Mouse (Mus musculus) bone marrow macrophage, adult 2 months (primary cell): ENCODE data around the gene Rbm6. TPM values are rescaled to one million over a fixed set of nuclear protein-coding genes. Genes with fewer than 3 reads are reported as not detected.

Experiments used
- H3K27ac ChIP-seq: 2 replicates; pipeline ENCODE4 v1.5.1; 2012; ENCODE audit warnings: low read depth, low read length; ENCODE audit not compliant: insufficient read depth
- H3K4me1 ChIP-seq: 2 replicates; pipeline ENCODE4 v1.6.1; 2012; ENCODE audit warnings: low read length; ENCODE audit not compliant: control insufficient read depth, insufficient read depth
- H3K4me3 ChIP-seq: 2 replicates; pipeline ENCODE4 v1.5.1; 2012; ENCODE audit warnings: mild to moderate bottlenecking, low read length, moderate library complexity; ENCODE audit not compliant: insufficient read depth
- CTCF ChIP-seq: IDR thresholded peaks from 2 replicates; pipeline ENCODE4 v1.5.1; 2012; ENCODE audit warnings: low read depth, mild to moderate bottlenecking, low read length, moderate library complexity
- POLR2A ChIP-seq: IDR thresholded peaks from 2 replicates; pipeline ENCODE4 v1.6.1; 2012; ENCODE audit warnings: mild to moderate bottlenecking, low read depth, low read length, borderline replicate concordance
- polyA plus RNA-seq: library from polyadenylated mRNA; stranded (reverse); fragments of >200 nt; gene quantifications from 2 replicates; pipeline ENCODE4 v1.2.4, GENCODE M21; 2012; ENCODE audit not compliant: missing spikeins, insufficient read depth, insufficient read length

Gene Rbm6
- polyA plus RNA-seq, 1 experiment = 73.5 TPM

DNA sequence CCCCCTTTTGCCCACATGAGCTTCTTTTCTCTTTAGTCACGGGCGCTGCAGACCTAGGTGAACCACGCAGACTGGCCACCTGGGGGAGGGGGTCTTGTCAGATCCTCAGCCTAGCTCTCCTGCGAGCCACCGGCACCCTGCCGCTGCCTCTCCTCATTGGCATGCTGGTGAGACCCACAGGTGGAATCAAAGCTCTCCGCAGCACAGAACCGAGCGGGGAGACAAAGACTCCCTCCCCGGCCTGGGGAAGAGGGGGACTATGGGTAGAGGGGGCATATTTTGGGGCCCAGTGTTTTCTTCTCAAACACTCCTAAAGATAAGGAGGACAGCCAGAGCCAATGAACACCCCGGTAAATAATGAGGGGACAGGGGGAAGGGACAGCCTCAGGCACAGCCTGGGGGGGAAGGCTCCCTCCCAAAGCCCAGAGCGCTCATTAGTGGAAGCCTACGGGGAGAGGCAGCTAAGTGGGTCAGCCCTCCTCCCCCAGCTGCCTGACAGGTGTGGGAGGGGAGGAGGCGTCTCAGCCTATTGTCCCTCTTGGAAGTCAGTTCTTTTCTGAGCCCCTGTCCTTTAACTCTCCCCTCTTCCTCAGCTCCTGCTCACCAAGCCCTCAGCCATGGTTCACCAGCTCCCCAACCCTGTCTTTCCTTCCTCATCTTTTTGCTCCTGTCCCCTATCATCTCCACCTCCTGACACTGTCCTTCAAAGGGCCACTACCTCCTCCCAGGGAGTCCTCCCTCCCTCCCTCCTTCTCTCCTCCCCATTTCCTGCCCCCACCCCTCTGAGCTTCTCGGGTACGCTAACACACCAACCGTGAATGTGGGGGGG, 137.5 kb downstream of the Rbm6 start:
- Histone ChIP-seq H3K4me3 (no peak overlapping the region), H3K27ac (no peak overlapping the region)
- TF ChIP-seq POLR2A (no peak), CTCF (no peak)

DNA sequence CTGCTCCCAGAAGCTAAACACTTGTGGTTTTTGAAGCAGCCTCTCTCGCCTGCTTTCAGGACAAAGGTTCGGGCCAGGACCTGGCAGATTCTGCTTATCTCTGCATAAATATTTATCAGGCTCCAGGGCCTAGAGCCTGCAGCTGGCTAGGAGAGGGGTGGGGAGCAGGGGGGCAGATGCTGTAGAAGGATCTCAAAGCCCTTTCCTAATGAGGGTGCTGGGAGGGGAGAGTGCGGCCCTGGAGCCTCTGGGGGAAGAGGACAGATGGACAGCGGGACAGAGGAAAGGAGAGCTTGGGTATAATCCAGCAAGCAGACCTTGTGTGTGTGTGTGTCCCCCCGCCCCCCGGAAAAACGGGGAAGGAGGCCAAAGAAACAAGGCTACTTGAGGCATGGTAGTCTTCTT, 138.5 kb downstream of the Rbm6 start:
- TF ChIP-seq POLR2A (no peak), CTCF (no peak)
- H3K4me1 ChIP-seq = no peaks in the 10 kb centered on the region
- no peak overlapping the region for H3K27ac ChIP-seq
- no peak overlapping the region for H3K4me3 ChIP-seq

More for the DNA sequence above, 137.5 kb downstream of the Rbm6 start:
- H3K4me1 ChIP-seq = no peaks in the 10 kb centered on the region

DNA sequence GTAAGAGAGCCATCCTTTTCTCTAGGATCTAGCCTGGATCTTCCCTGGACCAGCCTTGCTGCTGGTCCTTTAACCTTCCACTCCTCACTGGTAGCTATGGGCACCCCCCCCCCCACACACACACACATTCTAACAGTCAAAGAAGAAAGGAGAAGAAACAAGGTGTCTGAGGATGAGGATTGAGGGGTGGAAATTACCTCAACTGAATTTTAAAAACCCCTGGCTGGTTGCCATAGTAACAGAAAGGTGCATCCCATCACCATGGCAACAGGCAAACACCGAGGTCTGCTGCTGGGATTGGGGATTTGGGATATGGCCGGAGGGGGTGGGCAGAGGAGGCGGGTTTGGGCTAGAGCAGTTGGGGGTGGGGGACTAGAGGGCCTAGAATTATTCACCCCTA, 143.3 kb downstream of the Rbm6 start:
- Histone ChIP-seq H3K27ac (no peak overlapping the region), H3K4me3 (no peak overlapping the region), H3K4me1 (peaks cover 17% of the 10 kb centered on the region)
- TF ChIP-seq CTCF (no peak), POLR2A (no peak)

DNA sequence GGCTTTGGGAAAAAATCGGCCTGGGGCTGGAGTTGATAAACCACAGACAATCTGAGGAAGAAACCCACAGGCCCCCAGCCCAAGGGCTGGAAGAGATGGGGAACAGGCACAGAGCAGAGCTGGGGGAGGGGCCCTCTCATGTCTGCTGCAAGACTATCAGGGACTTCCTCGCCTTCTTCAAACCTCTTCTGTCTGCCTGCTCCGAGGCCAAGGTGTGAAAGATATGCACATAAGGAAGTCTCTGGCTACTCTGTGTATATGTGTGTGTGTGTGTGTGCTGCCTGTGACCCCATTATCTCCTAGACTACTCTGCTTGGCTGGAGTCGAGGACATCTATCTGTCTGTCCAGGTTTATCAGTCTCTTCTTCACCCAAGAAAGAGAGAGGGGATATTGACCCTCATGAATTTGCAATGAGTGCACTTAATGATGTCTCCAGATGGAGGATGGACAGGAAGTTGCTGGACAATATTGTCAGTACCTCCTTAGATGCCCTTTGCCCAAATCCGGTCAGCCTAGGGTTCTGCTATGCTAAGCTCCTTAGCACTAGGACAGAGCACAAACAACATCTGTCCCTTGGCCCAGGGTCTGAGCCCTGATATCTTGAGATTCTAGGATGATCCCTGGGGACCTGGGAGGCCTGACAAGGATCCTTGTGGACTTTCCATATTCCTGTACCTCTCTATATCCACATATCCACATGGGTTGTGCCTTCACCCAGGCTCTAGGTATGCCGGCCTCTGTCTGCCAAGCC, 143.9 kb downstream of the Rbm6 start:
- Histone ChIP-seq H3K4me3 (no peak overlapping the region), H3K27ac (no peak overlapping the region), H3K4me1 (peaks cover 22% of the 10 kb centered on the region)
- TF ChIP-seq POLR2A (no peak), CTCF (no peak)

GRCm38 (mm10) chr9:107727041-107727440, 146.0 kb downstream of the Rbm6 start:
- peaks cover 35% of the 10 kb centered on the region for H3K4me1 ChIP-seq

DNA sequence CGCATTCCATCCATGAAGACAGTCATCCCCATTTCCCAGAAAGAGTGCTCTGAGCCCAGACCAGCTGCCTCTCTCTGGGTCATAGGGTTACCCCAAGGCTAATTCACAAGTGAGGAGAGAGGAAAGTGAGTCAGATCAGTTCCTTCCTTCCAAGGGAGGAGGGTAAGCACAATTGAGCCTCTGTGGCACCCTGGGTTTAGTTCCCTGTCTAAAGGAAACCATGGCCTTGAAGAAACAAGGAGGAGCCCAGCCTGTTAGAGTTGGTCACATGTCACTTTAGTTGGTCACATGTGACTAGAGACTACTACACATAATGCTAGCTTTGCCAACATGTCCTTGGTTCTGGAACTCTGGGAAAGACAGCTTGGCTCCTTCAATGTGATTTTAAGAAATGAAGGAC, 148.2 kb downstream of the Rbm6 start:
- no peak overlapping the region for H3K4me3 ChIP-seq
- TF ChIP-seq CTCF (no peak), POLR2A (no peak)
- H3K27ac ChIP-seq = peak overlapping the region; percentile 97
- H3K4me1 ChIP-seq = peaks cover 41% of the 10 kb centered on the region

More at GRCm38 (mm10) chr9:107727041-107727440, 146.0 kb downstream of the Rbm6 start:
- H3K27ac ChIP-seq = no peak overlapping the region
- TF ChIP-seq CTCF (no peak), POLR2A (no peak)
- H3K4me3 ChIP-seq = no peak overlapping the region

GRCm38 (mm10) chr9:107723794-107724531, 149.1 kb downstream of the Rbm6 start:
- no peak for TF ChIP-seq POLR2A
- no peak for TF ChIP-seq CTCF
- peak overlapping the region; percentile 97 for H3K27ac ChIP-seq
- H3K4me3 ChIP-seq = no peak overlapping the region
- H3K4me1 ChIP-seq = peaks cover 38% of the 10 kb centered on the region

Other genes with a start within 250 kb of the Rbm6 start
- 994 and 1,017 TPM in 2 replicates for gene Gnai2, start 237.9 kb downstream of the Rbm6 start, polyA plus RNA-seq
- gene Slc38a3, start 203.7 kb downstream of the Rbm6 start, polyA plus RNA-seq = not detected in 2 replicates
- not detected in 2 replicates for gene Gnat1, start 193.5 kb downstream of the Rbm6 start, polyA plus RNA-seq
- gene Sema3f, start 162.8 kb downstream of the Rbm6 start, polyA plus RNA-seq = not detected in 2 replicates
- gene Rbm5, start 102.2 kb downstream of the Rbm6 start, polyA plus RNA-seq = 177 and 178 TPM in 2 replicates
- gene Mon1a, start 14.9 kb upstream of the Rbm6 start, polyA plus RNA-seq = 11.4 and 15.3 TPM in 2 replicates
- gene Mst1r, start 33.6 kb upstream of the Rbm6 start, polyA plus RNA-seq = not detected in 2 replicates
- gene Actl11, start 55.2 kb upstream of the Rbm6 start, polyA plus RNA-seq = not detected in 2 replicates
- gene Camkv, start 62.4 kb upstream of the Rbm6 start, polyA plus RNA-seq = not detected in 2 replicates
- gene Traip, start 76.9 kb upstream of the Rbm6 start, polyA plus RNA-seq = 5.0 and 6.9 TPM in 2 replicates
- 157 and 173 TPM in 2 replicates for gene Uba7, start 102.3 kb upstream of the Rbm6 start, polyA plus RNA-seq
- gene Gm20661, start 109.8 kb upstream of the Rbm6 start, polyA plus RNA-seq = 1.3 TPM in 2 replicates
- 13.7 and 18.2 TPM in 2 replicates for gene Inka1, start 112.6 kb upstream of the Rbm6 start, polyA plus RNA-seq
- 5.2 TPM in 1 of 2 replicates, not detected in the other for gene Cdhr4, start 119.3 kb upstream of the Rbm6 start, polyA plus RNA-seq
- 6.2 TPM in 1 of 2 replicates, not detected in the other for gene Gm20662, start 123.1 kb upstream of the Rbm6 start, polyA plus RNA-seq
- gene Ip6k1, start 129.3 kb upstream of the Rbm6 start, polyA plus RNA-seq = 72.6 and 79.8 TPM in 2 replicates
- 6.7 and 7.1 TPM in 2 replicates for gene Gmppb, start 176.0 kb upstream of the Rbm6 start, polyA plus RNA-seq
- 0.79 and 1.0 TPM in 2 replicates for gene Amigo3, start 179.9 kb upstream of the Rbm6 start, polyA plus RNA-seq
- not detected in 2 replicates for gene Mst1, start 207.2 kb upstream of the Rbm6 start, polyA plus RNA-seq
- gene Rnf123, start 210.1 kb upstream of the Rbm6 start, polyA plus RNA-seq = 23.5 and 24.9 TPM in 2 replicates
- 52.2 and 52.7 TPM in 2 replicates for gene Apeh, start 221.4 kb upstream of the Rbm6 start, polyA plus RNA-seq